Mouse (Mus musculus) embryonic facial prominence, embryonic 14.5 days (tissue): Measurements from ENCODE around the gene En1. TPM values are rescaled to one million over a fixed set of nuclear protein-coding genes. Genes with fewer than 3 reads are reported as not detected.

ENCODE experiments used
- ATAC-seq: fragments of 200-750 bp; cut with Nextera tagmentation; 2 replicates; pipeline ENCODE4 v1.8.0; 2017; ENCODE audit warnings: low read depth, moderate number of reproducible peaks, moderate TSS enrichment
- DNase-seq: peaks from one replicate; pipeline ENCODE4 v3.0.0-alpha.2; 2015; ENCODE audit warnings: low spot score
- H3K27ac ChIP-seq: fragments of 300-500 bp; sonication (generic); replicated peaks from 2 replicates; pipeline ENCODE4 v1.5.1; 2014; ENCODE audit warnings: low read depth, mild to moderate bottlenecking, low read length, moderate library complexity
- H3K27me3 ChIP-seq: fragments of 300-500 bp; sonication (generic); replicated peaks from 2 replicates; pipeline ENCODE4 v1.6.1; 2014; ENCODE audit warnings: low read length; ENCODE audit not compliant: control insufficient read depth, insufficient read depth
- H3K36me3 ChIP-seq: fragments of 300-500 bp; sonication (generic); 2 replicates; pipeline ENCODE4 v1.6.1; 2014; ENCODE audit warnings: low read length, mixed read lengths; ENCODE audit not compliant: control insufficient read depth, insufficient read depth
- H3K4me1 ChIP-seq: fragments of 300-500 bp; sonication (generic); 2 replicates; pipeline ENCODE4 v1.6.1; 2014; ENCODE audit warnings: antibody characterized with exemption, low read length; ENCODE audit not compliant: control insufficient read depth, insufficient read depth
- H3K4me2 ChIP-seq: fragments of 300-500 bp; sonication (generic); 2 replicates; pipeline ENCODE4 v1.6.1; 2014; ENCODE audit warnings: low read depth, mild to moderate bottlenecking, low read length, moderate library complexity, mixed read lengths
- H3K4me3 ChIP-seq: fragments of 300-500 bp; sonication (generic); 2 replicates; pipeline ENCODE4 v1.5.1; 2014; ENCODE audit warnings: low read depth, mild to moderate bottlenecking, low read length
- H3K9ac ChIP-seq: fragments of 300-500 bp; sonication (generic); 2 replicates; pipeline ENCODE4 v1.6.1; 2014; ENCODE audit warnings: low read depth, mild to moderate bottlenecking, low read length, moderate library complexity, mixed read lengths
- H3K9me3 ChIP-seq: fragments of 300-500 bp; sonication (generic); 2 replicates; pipeline ENCODE4 v1.6.1; 2016; ENCODE audit warnings: low read length; ENCODE audit not compliant: control insufficient read depth
- WGBS: fragments of 180-500 bp; shearing (Covaris S2); extraction: QIAGEN DNeasy Blood & Tissue Kit; methylation state at CpG from one replicate; pipeline ENCODE4 v1.1.7; 2014; 5-methylcytosine and 5-hydroxymethylcytosine counted together
- polyA plus RNA-seq: library from polyadenylated mRNA; unstranded; fragments of >200 nt; fragmentation: Nextera tagmentation; extraction: Ambion mirVana; gene quantifications from 2 replicates; pipeline ENCODE4 v1.2.1, GENCODE M21; 2014

En1 gene
- polyA plus RNA-seq, 1 experiment from 2014 or later, result 2.0 TPM

GRCm38 (mm10) chr1:120597271-120597670 lies 4.9 kb upstream of the En1 start:
- no peaks in the 10 kb centered on the region for H3K36me3 ChIP-seq
- H3K9me3 ChIP-seq, result no peaks in the 10 kb centered on the region
- H3K4me3 ChIP-seq, result peak overlapping the region; percentile 34
- H3K9ac ChIP-seq, result no peak overlapping the region
- DNase-seq (no peak), ATAC-seq (no peak)
- H3K4me2 ChIP-seq, result peak overlapping the region; percentile 52
- no peak overlapping the region for H3K27ac ChIP-seq
- peaks cover 98% of the 10 kb centered on the region for H3K27me3 ChIP-seq
- H3K4me1 ChIP-seq, result peaks cover 4% of the 10 kb centered on the region; the same call in 1 of the 2 replicates
- 4% methylated on average over 11 of the region's 11 CpGs for WGBS

- no peak overlapping the region for H3K4me2 ChIP-seq
- peaks cover 4% of the 10 kb centered on the region; the same call in 1 of the 2 replicates for H3K4me1 ChIP-seq
- no peak overlapping the region for H3K4me3 ChIP-seq
- DNase-seq, result no peak
- no peaks in the 10 kb centered on the region for H3K9me3 ChIP-seq
- WGBS, result 11% methylated on average over 16 of the region's 16 CpGs
- H3K27me3 ChIP-seq, result peaks cover 97% of the 10 kb centered on the region
- no peak overlapping the region for H3K27ac ChIP-seq
- H3K36me3 ChIP-seq, result no peaks in the 10 kb centered on the region
- H3K9ac ChIP-seq, result no peak overlapping the region
- no peak for ATAC-seq
Measured at GRCm38 (mm10) chr1:120598196-120598940, 3.9 kb upstream of the En1 start.

GRCm38 (mm10) chr1:120599321-120600148 lies 2.7 kb upstream of the En1 start:
- Histone ChIP-seq H3K9ac (no peak overlapping the region), H3K27ac (no peak overlapping the region), H3K36me3 (no peaks in the 10 kb centered on the region), H3K4me2 (0 out of 2 replicates have a peak overlapping the region, but pooled peaks have one; percentile 10), H3K9me3 (no peaks in the 10 kb centered on the region), H3K4me3 (0 out of 2 replicates have a peak overlapping the region, but pooled peaks have one; percentile 5), H3K4me1 (peaks cover 4% of the 10 kb centered on the region; the same call in 1 of the 2 replicates), H3K27me3 (peaks cover 97% of the 10 kb centered on the region)
- WGBS, result 5% methylated on average over 25 of the region's 25 CpGs
- ATAC-seq (no peak), DNase-seq (no peak)

- 5% methylated on average over 25 of the region's 25 CpGs for WGBS
- ATAC-seq (no peak), DNase-seq (no peak)
- Histone ChIP-seq H3K9ac (no peak overlapping the region), H3K4me3 (0 out of 2 replicates have a peak overlapping the region, but pooled peaks have one; percentile 5), H3K27me3 (peaks cover 97% of the 10 kb centered on the region), H3K9me3 (no peaks in the 10 kb centered on the region), H3K36me3 (no peaks in the 10 kb centered on the region), H3K4me1 (peaks cover 4% of the 10 kb centered on the region; the same call in 1 of the 2 replicates), H3K27ac (no peak overlapping the region), H3K4me2 (no peak overlapping the region)
Measured at GRCm38 (mm10) chr1:120600149-120600445, 2.1 kb upstream of the En1 start.

- no peak for DNase-seq
Measured at GRCm38 (mm10) chr1:120600516-120601252, 1.5 kb upstream of the En1 start.

GRCm38 (mm10) chr1:120601253-120601836 lies 873 bp upstream of the En1 start:
- no peak for DNase-seq
- H3K36me3 ChIP-seq, result no peaks in the 10 kb centered on the region
- 4% methylated on average over 16 of the region's 16 CpGs for WGBS
- H3K4me1 ChIP-seq, result peaks cover 4% of the 10 kb centered on the region; the same call in 1 of the 2 replicates
- no peak overlapping the region for H3K9ac ChIP-seq
- H3K27ac ChIP-seq, result no peak overlapping the region
- no peak overlapping the region for H3K4me3 ChIP-seq
- peaks cover 97% of the 10 kb centered on the region for H3K27me3 ChIP-seq
- peak overlapping the region; percentile 84; the same call in 1 of the 2 replicates for H3K4me2 ChIP-seq
- ATAC-seq, result no peak
- H3K9me3 ChIP-seq, result no peaks in the 10 kb centered on the region

More at GRCm38 (mm10) chr1:120600516-120601252, 1.5 kb upstream of the En1 start:
- H3K9ac ChIP-seq, result no peak overlapping the region
- WGBS, result 7% methylated on average over 19 of the region's 19 CpGs
- no peak for ATAC-seq
- no peaks in the 10 kb centered on the region for H3K36me3 ChIP-seq
- H3K9me3 ChIP-seq, result no peaks in the 10 kb centered on the region
- H3K27me3 ChIP-seq, result peaks cover 97% of the 10 kb centered on the region
- 0 out of 2 replicates have a peak overlapping the region, but pooled peaks have one; percentile 84 for H3K4me2 ChIP-seq
- peaks cover 4% of the 10 kb centered on the region; the same call in 1 of the 2 replicates for H3K4me1 ChIP-seq
- no peak overlapping the region for H3K27ac ChIP-seq
- H3K4me3 ChIP-seq, result no peak overlapping the region

GRCm38 (mm10) chr1:120602876-120603655 lies 848 bp downstream of the En1 start:
- Histone ChIP-seq H3K4me2 (peak overlapping the region; percentile 84), H3K9ac (peak overlapping the region; percentile 68), H3K27me3 (peaks cover 94% of the 10 kb centered on the region), H3K36me3 (no peaks in the 10 kb centered on the region), H3K4me3 (peak overlapping the region; percentile 52), H3K4me1 (peaks cover 4% of the 10 kb centered on the region; the same call in 1 of the 2 replicates), H3K27ac (peak overlapping the region; percentile 41; the same call in 1 of the 2 replicates), H3K9me3 (no peaks in the 10 kb centered on the region)
- peak; percentile 31; the same call in 1 of the 2 replicates for ATAC-seq
- WGBS, result under 1% methylated on average over 27 of the region's 83 CpGs
- no peak for DNase-seq
